Mouse (Mus musculus): ENCODE data around the gene Ankle1.

Ankle1 gene

DNA sequence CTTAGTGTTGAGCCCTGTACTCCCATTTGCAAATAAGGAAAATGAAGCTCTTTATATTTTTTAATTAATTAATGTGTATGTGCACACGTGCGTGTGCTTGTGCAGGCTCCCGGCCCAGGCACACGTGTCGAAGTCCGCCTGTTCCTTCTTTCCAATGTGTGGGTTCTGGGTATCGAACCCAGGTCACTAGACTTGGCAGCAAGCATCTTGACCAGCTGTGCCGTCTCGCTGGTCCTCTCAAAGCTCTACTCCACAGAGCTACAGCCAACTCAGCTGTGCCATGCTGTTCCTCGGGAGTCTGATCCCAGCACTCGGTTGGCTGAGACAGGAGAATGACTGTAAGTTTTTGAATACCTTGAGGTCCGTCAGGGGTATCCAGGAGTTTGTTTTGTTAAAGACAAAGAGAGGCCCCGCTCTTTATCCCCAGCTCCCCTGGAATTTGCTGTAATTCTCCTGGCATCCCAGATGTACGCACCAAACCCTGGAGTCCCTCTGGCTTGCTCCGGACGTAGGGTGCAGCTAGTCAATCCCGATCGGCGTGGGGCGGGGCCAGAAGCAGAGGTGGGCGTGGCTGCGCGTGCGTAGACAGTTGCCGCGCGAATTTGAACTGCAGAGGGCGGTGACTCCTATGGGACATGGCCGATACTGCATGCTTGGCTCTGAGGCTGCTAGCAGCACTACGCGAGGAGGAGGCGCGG is at the start of gene Ankle1:
Ankle1 (plus strand) TSS at position 610 of the 698 bp plus-strand sequence.
- DNase-seq (ENCODE audit: low read depth) = peak; percentile 96

DNA sequence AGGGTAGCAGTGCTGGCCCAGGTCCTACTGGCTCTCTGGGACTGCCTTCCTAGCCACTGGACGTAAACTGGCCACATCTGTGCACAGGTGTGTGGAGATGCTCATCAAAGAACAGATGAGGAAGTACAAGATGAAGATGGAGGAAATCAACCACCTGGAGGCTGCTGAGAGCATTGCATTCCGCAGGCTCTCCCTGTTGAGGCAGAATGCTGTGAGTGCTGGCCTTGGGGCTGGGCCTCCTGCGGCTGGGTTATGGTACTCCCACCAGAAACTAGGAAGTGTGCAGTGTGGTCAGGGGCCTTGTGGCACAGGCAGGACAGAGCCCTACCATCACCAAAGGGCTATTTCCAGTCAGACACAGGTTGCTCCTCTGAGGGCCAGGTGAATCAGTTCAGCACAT is 47.8 kb upstream of the Ankle1 start:
- no peak for DNase-seq (ENCODE audit: low read depth)

- DNase-seq (ENCODE audit: low read depth) = peak; percentile 99
Measured at GRCm38 (mm10) chr8:71366771-71367528, 38.9 kb upstream of the Ankle1 start, which contains the start of gene Use1. Gene Use1 (plus strand): TSS chr8:71366848.

DNA sequence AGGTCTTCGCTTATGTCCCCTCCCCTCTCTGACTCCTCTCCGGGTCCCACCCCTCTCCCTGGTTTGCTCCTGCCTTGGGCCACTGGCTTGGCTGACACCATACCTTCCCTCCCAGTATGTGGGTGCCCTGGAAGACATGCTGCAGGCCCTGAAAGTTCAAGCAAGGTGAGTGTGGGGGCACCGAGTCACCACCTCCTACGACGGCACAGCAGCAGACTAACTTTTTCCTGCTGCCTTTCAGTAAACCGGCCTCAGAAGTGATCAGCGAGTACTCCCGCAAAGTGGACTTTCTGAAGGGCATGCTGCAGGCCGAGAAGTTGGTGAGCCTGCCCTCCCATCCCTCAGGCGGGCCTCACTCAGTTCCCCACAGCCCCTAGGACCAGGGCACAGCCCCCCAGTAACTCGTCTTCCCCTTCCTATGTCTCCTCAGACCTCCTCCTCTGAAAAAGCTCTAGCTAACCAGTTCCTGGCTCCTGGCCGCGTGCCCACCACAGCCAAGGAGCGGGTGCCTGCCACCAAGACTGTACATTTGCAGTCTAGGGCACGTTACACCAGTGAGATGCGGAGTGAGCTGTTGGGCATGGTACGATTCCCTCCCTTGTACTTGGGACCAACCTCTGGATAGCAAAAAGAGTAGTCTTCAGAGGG is 38.2 kb upstream of the Ankle1 start:
- no peak for DNase-seq (ENCODE audit: low read depth)

- DNase-seq (ENCODE audit: low read depth) = peak; percentile 71
Measured at GRCm38 (mm10) chr8:71368366-71368765, 37.4 kb upstream of the Ankle1 start.

DNA sequence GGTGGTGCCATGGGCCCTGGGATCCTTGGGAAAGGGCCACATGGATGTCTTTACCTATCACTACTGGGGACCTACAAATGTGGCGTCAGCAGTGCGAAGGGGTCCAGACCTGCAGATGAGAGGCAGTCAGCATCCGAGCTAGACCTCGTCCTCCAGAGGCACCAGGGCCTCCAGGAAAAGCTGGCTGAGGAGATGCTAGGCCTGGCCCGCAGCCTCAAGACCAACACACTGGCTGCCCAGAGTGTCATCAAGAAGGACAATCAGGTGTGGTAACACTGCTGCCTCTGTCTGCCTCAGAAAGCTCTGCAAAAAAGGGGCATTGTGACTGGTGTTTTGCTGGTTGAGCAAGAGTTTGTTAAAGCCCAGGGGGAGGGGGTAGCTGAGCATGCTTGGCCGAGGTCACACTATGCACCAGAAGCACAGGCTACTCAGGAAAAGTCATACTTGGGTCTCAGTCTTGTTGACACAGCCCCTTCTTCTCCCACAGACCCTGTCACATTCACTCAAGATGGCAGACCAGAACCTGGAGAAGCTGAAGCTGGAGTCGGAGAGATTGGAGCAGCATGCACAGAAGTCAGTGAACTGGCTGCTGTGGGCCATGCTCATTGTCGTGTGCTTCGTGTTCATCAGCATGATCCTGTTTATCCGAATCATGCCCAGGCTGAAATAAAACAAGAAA is 36.6 kb upstream of the Ankle1 start:
- DNase-seq (ENCODE audit: low read depth) = no peak

GRCm38 (mm10) chr8:71370711-71371235 is 35.0 kb upstream of the Ankle1 start:
- peak; percentile 83 for DNase-seq (ENCODE audit: low read depth)

- DNase-seq (ENCODE audit: low read depth) = peak; percentile 99
Measured at GRCm38 (mm10) chr8:71371236-71371848, 34.5 kb upstream of the Ankle1 start, which contains the start of gene Ocel1. Gene Ocel1 (plus strand): TSS chr8:71371298.

DNA sequence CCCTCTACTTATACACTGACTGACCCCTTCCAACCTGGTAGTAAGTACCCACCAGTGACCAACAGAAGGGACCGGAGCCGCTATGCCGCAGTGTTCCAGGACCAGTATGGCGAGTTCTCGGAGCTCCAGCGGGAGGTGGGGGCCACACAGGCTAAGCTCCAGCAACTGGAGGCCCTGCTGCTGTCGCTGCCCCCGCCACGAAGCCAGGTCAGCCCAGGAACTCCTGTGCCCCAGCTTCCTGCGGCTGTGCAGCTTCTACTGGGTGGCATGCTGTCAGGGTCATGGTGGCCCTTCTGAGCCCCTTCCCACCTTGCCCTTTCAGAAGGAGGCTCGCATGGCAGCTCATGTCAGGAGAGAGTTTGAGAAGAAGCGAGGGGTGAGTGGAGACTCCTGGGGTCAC is 33.4 kb upstream of the Ankle1 start:
- no peak for DNase-seq (ENCODE audit: low read depth)

GRCm38 (mm10) chr8:71373000-71373399 is 32.8 kb upstream of the Ankle1 start:
- DNase-seq (ENCODE audit: low read depth) = no peak

DNA sequence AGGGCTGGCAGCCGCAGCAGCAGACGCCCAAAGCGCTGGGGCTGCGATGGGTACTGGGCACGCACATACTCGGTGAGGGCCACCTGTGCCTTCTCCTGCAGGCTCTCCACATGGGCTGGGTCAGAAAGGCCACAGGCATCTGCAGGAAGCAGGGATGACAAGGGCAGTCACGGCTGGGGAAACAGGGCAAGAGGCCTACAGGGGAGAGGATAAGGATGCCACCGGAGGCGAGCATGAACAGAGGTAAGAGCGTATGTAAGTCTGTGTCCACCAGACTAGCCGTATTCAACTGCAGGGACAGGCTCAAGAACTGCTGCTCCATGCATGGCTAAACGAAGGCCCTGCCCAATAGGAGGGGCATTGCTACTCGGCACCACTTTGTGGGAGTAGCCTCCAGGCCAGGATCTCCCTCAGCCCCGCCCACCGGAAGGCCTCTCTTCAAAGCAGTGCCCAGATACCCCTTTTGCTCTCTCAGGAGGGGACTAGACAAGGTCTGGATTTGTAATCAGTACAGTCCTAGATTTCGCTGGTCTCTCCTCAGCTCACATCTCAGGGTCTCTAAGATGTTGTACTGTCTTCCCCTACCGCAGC is 31.1 kb upstream of the Ankle1 start:
- no peak for DNase-seq (ENCODE audit: low read depth)

DNA sequence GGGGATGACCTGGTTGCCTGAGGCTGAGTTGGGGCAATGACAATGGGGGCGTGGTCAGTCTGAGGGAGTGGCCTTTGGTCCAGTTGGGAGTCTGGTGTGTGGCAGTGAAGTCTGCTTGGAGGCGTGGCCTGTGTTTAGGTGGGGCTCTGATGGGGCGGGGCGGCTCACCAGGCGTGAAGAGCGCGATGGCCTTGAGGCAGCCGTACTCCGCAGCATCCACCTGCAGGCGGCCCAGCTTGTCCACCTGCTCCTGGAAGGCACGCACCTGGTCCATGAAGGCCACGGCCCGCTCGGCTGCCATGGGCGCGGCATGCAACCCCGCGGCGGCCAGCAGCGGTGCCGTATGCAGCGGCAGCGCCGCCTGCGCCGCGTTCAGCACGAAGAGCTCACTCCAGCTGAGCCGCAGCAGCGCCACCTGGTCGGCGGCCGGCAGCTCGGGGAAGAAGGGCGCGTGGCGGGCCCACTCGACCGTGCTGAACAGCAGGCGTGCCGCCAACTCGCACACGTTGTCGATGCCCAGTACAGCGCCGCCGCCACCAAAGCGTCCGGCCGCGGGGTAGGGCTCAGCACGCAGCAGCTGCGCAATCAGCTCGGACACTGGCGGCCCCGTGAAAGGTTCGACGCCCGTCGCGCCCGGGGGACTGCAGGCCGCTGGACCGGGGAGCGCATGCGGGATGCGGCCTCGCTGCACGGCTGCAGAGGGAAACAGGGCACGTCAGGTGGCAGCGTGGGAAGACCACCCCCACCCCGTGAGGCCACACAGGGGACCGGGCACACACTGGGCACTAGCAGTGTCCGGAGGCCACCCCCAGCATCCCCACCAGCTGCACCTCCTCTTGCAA is 30.0 kb upstream of the Ankle1 start:
- no peak for DNase-seq (ENCODE audit: low read depth)

DNA sequence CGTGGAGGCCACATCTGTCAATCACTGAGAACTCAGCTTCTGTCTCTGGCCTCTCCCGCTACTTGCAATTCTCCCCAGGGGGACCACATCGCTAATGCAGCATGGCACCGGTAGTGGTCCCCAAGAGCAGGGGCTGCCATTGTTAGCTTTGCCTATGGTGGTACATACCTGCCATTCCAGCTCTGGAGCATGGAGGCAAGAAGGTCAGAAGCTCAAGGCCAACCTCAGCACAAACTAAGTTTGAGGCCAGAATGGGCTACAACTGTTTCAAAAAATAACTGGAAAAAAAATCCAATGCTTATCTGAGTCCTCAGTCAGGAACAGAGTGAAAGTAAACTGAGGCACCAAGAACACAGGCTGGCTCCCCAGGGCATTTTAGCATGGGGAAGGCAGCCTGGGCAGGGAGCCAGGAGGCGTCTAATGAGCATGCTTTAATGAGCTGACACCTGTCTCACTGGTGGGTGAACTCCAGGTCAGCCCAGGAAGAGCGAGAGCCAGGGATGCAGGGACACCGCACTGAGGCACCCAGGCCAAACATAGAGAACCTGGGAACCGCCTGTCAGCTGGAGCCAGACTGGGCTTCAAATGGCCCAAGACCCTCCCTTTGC is 29.3 kb upstream of the Ankle1 start:
- DNase-seq (ENCODE audit: low read depth) = no peak

GRCm38 (mm10) chr8:71379008-71379407 is 26.8 kb upstream of the Ankle1 start:
- DNase-seq (ENCODE audit: low read depth) = no peak

GRCm38 (mm10) chr8:71379512-71380075 is 26.2 kb upstream of the Ankle1 start:
- no peak for DNase-seq (ENCODE audit: low read depth)

DNA sequence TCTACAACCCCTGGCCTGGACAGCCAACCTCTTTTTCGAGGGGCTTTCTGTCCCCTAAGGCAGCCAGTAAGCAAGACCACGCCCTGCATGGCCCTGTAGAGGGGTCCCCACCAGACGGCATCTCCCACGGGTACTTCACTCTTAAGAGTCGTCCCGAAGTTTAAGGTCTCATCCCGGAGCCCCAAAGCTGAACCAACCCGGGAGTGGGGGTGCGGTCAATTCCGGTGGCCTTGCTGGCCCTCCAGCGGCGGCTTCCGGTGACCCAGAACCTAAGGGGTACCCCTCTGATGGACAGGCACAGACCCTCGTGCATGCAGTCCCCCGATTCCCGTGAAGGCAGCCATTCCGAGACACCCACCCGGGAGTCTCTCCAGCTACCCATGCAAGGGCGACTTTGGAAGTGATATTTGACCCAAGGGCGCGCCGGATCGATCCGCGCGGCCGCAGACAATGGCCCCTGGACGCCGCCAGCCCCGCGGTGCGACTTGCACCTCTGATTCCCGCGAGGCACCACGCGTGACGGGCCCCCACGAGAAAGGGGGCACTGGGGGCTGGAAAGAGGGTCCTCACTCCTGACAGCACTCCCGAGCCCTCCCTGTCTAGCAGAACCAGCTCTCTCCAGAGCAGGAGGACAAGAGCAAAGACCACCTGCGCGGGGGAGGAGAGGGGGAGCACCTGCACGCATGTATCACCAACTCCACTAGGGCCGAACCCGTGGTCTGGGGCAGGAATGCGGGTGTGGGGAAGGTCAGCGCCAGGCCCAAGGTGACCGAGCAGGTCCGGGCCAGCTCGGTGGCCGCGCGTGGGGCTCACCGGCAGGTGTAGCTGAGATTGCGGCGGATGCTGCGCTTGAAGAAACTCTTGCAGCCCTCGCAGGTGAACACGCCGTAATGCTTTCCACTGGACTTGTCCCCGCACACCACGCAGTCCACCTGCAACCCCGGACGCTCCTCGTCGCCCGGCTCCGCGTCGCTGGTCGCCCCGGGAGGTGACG is 25.3 kb upstream of the Ankle1 start:
- no peak for DNase-seq (ENCODE audit: low read depth)

DNA sequence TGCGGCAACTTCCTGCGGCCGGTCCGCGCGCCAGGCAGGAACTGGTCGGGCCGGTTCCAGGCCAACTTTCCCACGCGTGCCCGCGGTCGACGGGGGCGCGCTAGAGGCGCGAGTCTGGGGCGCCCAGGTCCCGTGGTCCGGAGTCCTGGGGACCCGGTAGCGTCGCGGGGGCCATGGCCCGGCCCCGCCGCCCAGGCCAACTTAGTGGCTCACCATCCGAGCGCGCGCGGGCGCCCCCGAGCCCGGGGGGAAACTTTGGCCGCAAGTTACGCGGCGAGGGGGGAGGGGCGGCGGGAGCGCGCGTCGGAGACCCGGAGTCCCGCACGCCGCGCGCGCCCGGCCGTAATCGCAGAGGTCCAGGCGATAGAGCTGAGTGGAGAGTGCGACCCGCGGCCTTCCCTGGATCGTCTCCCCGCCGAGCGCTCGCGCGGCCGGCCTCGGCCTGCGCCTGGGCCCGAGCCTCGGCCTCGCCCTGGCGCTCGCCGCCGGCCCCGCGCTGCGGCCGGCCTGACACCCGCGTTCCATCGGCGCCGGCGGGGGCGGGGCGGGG is 24.3 kb upstream of the Ankle1 start, which contains the start of gene Nr2f6:
Nr2f6 (minus strand) TSS at position 540 of the 550 bp plus-strand sequence.
- peak; percentile 37 for DNase-seq (ENCODE audit: low read depth)

All from 416B (cell line).